Mouse (Mus musculus) thymus, adult 2 months (tissue): ENCODE data around the gene Foxk1. TPM values are rescaled to one million over a fixed set of nuclear protein-coding genes. Genes with fewer than 3 reads are reported as not detected.

Experiments
- DNase-seq: peaks from one replicate; pipeline ENCODE4 v3.0.0; 2021
- H3K27ac ChIP-seq: fragments of 200-500 bp; 2 replicates; pipeline ENCODE4 v1.5.1; 2012; ENCODE audit warnings: low read length, control low read depth; ENCODE audit not compliant: control insufficient read depth, insufficient read depth
- H3K27me3 ChIP-seq: fragments of 200-500 bp; 2 replicates; pipeline ENCODE4 v1.6.1; 2012; ENCODE audit warnings: mild to moderate bottlenecking, low read length, moderate library complexity, mixed read lengths; ENCODE audit not compliant: control insufficient read depth, insufficient read depth
- H3K36me3 ChIP-seq: fragments of 200-500 bp; 2 replicates; pipeline ENCODE4 v1.6.1; 2012; ENCODE audit warnings: mild to moderate bottlenecking, low read length, moderate library complexity; ENCODE audit not compliant: control insufficient read depth, insufficient read depth
- H3K4me1 ChIP-seq: fragments of 200-500 bp; replicated peaks from 2 replicates; pipeline ENCODE4 v1.6.1; 2012; ENCODE audit warnings: low read length; ENCODE audit not compliant: control insufficient read depth, insufficient read depth
- H3K4me3 ChIP-seq: fragments of 200-500 bp; 2 replicates; pipeline ENCODE4 v1.5.1; 2012; ENCODE audit warnings: mild to moderate bottlenecking, low read length, control low read depth, moderate library complexity; ENCODE audit not compliant: control insufficient read depth, insufficient read depth
- CTCF ChIP-seq: fragments of 200-500 bp; IDR thresholded peaks from 2 replicates; pipeline ENCODE4 v1.5.1; 2012; ENCODE audit warnings: mild to moderate bottlenecking, control low read depth, low read length, moderate library complexity, borderline replicate concordance; ENCODE audit not compliant: control insufficient read depth, poor library complexity, insufficient read depth; ENCODE audit errors: extremely low read depth
- POLR2A ChIP-seq: fragments of 200-500 bp; IDR thresholded peaks from 2 replicates; pipeline ENCODE4 v1.6.1; 2012; ENCODE audit warnings: mild to moderate bottlenecking, low read length, control low read depth, moderate library complexity; ENCODE audit not compliant: control insufficient read depth, poor library complexity, insufficient read depth; ENCODE audit errors: extremely low read depth
- WGBS: fragments of 180-500 bp; shearing (Covaris S2); methylation state at CpG from one replicate; pipeline ENCODE4 v1.1.7; 2018; 5-methylcytosine and 5-hydroxymethylcytosine counted together
- polyA plus RNA-seq: library from polyadenylated mRNA; depleted of rRNA; stranded (reverse); fragments of >200 nt; gene quantifications from 2 replicates; pipeline ENCODE4 v1.2.3, GENCODE M21; 2012

Foxk1 gene
- polyA plus RNA-seq, 1 experiment: 27.9 TPM

DNA sequence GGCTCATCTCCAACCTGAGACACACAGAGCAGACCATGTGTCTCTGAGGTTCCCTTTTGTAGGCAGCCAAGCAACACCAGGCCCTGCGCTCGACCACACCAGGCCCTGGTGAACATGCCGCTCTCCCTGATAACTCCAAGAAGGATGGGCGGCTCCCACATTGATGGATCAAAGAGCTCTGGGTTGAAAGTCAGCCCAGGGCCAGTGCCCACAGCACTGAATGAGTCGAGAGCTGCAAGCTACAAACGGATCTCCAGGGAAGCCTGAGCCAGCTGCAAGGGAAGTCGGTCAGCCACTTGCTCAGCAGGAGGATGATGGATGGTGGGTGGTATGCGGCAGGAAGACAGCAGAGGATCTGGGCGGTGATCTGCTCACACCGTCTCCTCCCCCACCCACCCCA is 56.0 kb downstream of the Foxk1 start:
- DNase-seq: no peak
- H3K4me1 ChIP-seq: peaks cover 3% of the 10 kb centered on the region; the same call in 1 of the 2 replicates
- no peak overlapping the region for H3K27ac ChIP-seq
- 57% methylated on average over 10 of the region's 10 CpGs for WGBS
- no peak for TF ChIP-seq CTCF
- TF ChIP-seq POLR2A: no peak
- no peak overlapping the region for H3K4me3 ChIP-seq
- peaks cover 43% of the 10 kb centered on the region for H3K36me3 ChIP-seq
- H3K27me3 ChIP-seq: no peaks in the 10 kb centered on the region

DNA sequence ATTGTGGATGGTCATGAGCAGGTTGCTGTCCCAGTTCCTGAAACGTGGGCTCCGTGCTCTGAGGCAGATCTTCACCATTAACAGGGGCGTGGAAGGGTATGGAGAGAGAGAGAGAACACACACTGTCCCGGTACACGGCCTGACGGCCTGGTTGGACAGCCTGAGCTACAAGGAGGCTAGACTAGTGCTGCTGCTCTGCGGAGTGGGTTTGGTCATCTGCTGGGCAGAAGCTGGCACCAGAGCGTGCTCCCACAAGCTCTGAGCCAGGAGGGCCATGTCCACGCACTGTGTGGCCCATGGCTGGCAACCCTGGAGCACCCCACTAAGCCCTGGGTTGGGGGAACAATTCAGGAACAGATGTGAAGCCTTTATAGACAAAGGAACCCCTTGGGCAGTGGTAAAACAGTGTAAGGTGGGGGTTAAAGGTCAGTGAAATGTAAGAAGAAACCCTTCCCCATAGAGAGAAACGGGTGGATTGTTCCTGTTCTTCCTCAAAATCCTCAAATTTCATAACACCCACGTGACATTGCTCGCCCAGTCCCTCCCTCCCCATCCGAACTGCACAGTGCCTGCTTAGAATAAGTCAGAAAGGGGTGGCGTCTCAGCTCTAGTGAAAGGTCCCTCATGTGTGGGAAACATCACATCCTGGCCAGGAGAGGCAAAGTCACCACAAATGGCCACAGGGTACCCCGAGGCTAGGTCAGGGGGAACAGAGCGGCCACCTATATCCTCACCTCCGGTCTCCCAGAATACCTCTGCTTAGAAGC is 57.7 kb downstream of the Foxk1 start:
- no peak for TF ChIP-seq POLR2A
- TF ChIP-seq CTCF: no peak
- no peak overlapping the region for H3K4me3 ChIP-seq
- H3K4me1 ChIP-seq: peaks cover 3% of the 10 kb centered on the region
- DNase-seq: no peak
- peaks cover 34% of the 10 kb centered on the region for H3K36me3 ChIP-seq
- 88% methylated on average over 17 of the region's 17 CpGs for WGBS
- no peak overlapping the region for H3K27ac ChIP-seq
- no peaks in the 10 kb centered on the region for H3K27me3 ChIP-seq

DNA sequence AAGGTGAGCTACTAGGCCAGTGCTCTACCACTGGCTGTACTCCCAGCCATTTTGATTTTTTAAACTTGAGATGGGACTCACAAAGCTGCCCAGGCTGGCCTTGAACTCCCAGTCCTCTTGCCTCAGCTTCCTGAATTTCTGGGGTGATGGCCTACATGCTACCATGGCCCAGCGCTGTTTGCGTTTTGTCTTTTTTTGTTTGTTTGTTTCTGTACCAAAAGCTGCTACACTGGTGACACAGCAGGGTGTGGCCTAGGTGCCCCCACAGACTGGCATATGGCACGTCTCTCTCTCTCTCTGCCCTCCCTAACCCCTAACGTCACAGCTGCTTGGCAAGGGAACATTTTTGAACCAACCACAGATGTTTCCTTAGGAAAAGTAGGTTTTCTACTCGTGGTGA is 58.5 kb downstream of the Foxk1 start:
- no peak overlapping the region for H3K27ac ChIP-seq
- H3K4me1 ChIP-seq: peaks cover 7% of the 10 kb centered on the region
- H3K36me3 ChIP-seq: peaks cover 25% of the 10 kb centered on the region
- DNase-seq: no peak
- TF ChIP-seq POLR2A (no peak), CTCF (no peak)
- 48% methylated on average over 5 of the region's 5 CpGs for WGBS
- H3K27me3 ChIP-seq: no peaks in the 10 kb centered on the region
- no peak overlapping the region for H3K4me3 ChIP-seq

GRCm38 (mm10) chr5:142461942-142462640 is 60.8 kb downstream of the Foxk1 start:
- H3K27ac ChIP-seq: no peak overlapping the region
- 97% methylated on average over 7 of the region's 7 CpGs for WGBS
- no peak for TF ChIP-seq POLR2A
- no peak for TF ChIP-seq CTCF
- H3K27me3 ChIP-seq: no peaks in the 10 kb centered on the region
- peaks cover 13% of the 10 kb centered on the region for H3K36me3 ChIP-seq
- no peak for DNase-seq
- peaks cover 13% of the 10 kb centered on the region for H3K4me1 ChIP-seq
- no peak overlapping the region for H3K4me3 ChIP-seq

DNA sequence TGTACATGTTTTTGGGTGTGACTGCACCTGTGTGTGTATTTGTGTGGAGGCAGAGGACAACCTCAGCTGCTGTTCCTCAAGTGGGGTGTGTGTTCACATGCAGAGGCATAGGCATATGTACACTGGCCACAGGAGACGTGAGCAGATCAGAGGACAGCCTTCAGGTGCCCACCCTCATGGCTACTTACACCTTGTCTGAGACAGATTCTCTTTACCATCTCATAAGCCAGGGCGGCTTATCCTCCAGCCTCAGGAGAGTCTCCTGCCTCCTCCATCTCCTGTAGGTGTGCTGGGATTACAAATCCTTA is 61.3 kb downstream of the Foxk1 start:
- WGBS: 96% methylated on average over 2 of the region's 2 CpGs
- Histone ChIP-seq H3K27ac (no peak overlapping the region), H3K4me3 (no peak overlapping the region), H3K36me3 (peaks cover 8% of the 10 kb centered on the region), H3K4me1 (peaks cover 13% of the 10 kb centered on the region), H3K27me3 (no peaks in the 10 kb centered on the region)
- no peak for DNase-seq
- no peak for TF ChIP-seq POLR2A
- TF ChIP-seq CTCF: no peak

GRCm38 (mm10) chr5:142463011-142463410 is 61.7 kb downstream of the Foxk1 start:
- TF ChIP-seq CTCF (no peak), POLR2A (no peak)
- Histone ChIP-seq H3K36me3 (peaks cover 4% of the 10 kb centered on the region; the same call in 1 of the 2 replicates), H3K27ac (peak overlapping the region; percentile 82), H3K27me3 (no peaks in the 10 kb centered on the region), H3K4me3 (no peak overlapping the region), H3K4me1 (peaks cover 13% of the 10 kb centered on the region)
- DNase-seq: no peak
- WGBS: 91% methylated on average over 6 of the region's 6 CpGs
